8 mouse cellular contexts compared by ENCODE assay signal in the genomic region with DNA sequence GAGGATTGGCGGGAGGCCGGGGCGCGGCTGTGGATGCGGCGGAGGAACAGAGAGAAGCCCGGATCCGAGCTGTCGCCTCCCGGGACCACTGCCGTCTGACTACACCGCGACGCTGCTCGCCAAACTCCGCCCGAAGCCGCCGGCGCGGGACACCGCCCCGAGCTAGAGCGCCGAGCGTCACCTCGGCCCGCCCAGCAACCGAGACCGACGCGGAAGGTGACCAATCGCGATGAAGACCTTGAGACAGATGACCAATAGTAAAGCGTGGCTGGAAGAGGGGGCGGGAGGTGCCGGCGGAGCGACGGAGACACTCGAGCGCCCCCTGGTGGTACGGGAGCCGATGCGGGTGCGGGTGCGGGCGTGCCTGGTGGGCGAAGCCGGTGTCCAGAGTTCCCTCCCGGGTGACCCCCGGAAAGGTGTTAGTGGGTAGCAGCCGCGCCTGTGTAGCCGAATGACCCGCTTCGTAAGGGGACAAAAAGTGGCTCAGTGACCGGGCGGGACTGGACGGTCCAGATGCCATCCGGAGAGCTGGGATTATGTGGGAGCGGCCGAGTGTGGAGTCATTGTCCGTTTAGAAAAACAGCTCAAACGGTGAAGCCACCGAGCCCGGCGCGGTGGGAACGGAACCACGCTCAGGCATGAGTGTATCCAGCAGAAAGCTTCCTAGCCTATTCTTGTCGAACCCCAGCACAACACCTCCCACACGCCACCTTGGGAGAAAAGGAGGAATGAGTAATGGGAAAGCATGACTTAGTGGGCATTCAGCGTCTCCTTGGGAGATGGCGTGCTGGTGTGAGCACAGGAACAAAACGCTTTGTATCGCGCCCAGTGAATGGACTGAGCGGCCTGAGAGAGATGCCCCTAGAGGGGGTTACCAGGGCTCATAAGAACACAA. TPM values are rescaled to one million over a fixed set of nuclear protein-coding genes. Genes with fewer than 3 reads are reported as not detected.
A peak's percentile ranks its signal among the peaks of the same experiment; 100 is the strongest.
DNase-seq lines count a peak whose midpoint lies in the region; ATAC-seq lines count a peak whose summit lies in the region.

Gene Kif1b, minus strand, starts transcription at position 98 of the 895 bp plus-strand sequence.

- peak within 1 kb of the TSS; percentile 89 for H3K27ac ChIP-seq in forebrain, embryonic 11.5 days (ENCODE audit: low read depth, low read length)
- peak within 1 kb of the TSS; percentile 96 for H3K27ac ChIP-seq in heart, embryonic 16.5 days (ENCODE audit: low read length)
- H3K27ac ChIP-seq in liver, embryonic 15.5 days (replicated peaks): peak within 1 kb of the TSS; percentile 68
- peak within 1 kb of the TSS; percentile 98 for H3K27ac ChIP-seq in neural tube, embryonic 12.5 days

- peak; percentile 97 for ATAC-seq in forebrain, embryonic 11.5 days (replicated peaks; ENCODE audit: low FRiP score)
- ATAC-seq in heart, embryonic 16.5 days (replicated peaks; ENCODE audit: extremely low read depth, insufficient read depth, low FRiP score): peak; percentile 98
- peak; percentile 98 for ATAC-seq in liver, embryonic 15.5 days (ENCODE audit: insufficient read depth)
- ATAC-seq in neural tube, embryonic 12.5 days (ENCODE audit: low FRiP score, low read depth): peak; percentile 96

- H3K4me1 ChIP-seq in forebrain, embryonic 11.5 days (replicated peaks; ENCODE audit: control insufficient read depth, insufficient read depth, low read length): peaks cover 19% of the 10 kb centered on the region
- peaks cover 21% of the 10 kb centered on the region for H3K4me1 ChIP-seq in heart, embryonic 16.5 days (ENCODE audit: control insufficient read depth, insufficient read depth, low read length)
- H3K4me1 ChIP-seq in liver, embryonic 15.5 days (replicated peaks): peaks cover 28% of the 10 kb centered on the region
- peaks cover 40% of the 10 kb centered on the region for H3K4me1 ChIP-seq in neural tube, embryonic 12.5 days

- no peaks in the 10 kb centered on the region for H3K36me3 ChIP-seq in forebrain, embryonic 11.5 days (ENCODE audit: control insufficient read depth, insufficient read depth, low read length)
- no peaks in the 10 kb centered on the region for H3K36me3 ChIP-seq in heart, embryonic 16.5 days (ENCODE audit: control insufficient read depth, insufficient read depth)
- H3K36me3 ChIP-seq in liver, embryonic 15.5 days (replicated peaks): no peaks in the 10 kb centered on the region
- no peaks in the 10 kb centered on the region for H3K36me3 ChIP-seq in neural tube, embryonic 12.5 days

- no peaks in the 10 kb centered on the region for H3K27me3 ChIP-seq in forebrain, embryonic 11.5 days (ENCODE audit: control insufficient read depth, insufficient read depth, low read length)
- no peaks in the 10 kb centered on the region for H3K27me3 ChIP-seq in heart, embryonic 16.5 days (ENCODE audit: control insufficient read depth, insufficient read depth, low read length)
- H3K27me3 ChIP-seq in liver, embryonic 15.5 days: peaks cover 40% of the 10 kb centered on the region
- H3K27me3 ChIP-seq in neural tube, embryonic 12.5 days (replicated peaks): no peaks in the 10 kb centered on the region

- H3K4me3 ChIP-seq in forebrain, embryonic 11.5 days (ENCODE audit: low read depth, low read length): peak within 1 kb of the TSS; percentile 99
- H3K4me3 ChIP-seq in heart, embryonic 16.5 days (ENCODE audit: low read length): peak within 1 kb of the TSS; percentile 92
- peak within 1 kb of the TSS; percentile 75 for H3K4me3 ChIP-seq in liver, embryonic 15.5 days (replicated peaks)
- peak within 1 kb of the TSS; percentile 100 for H3K4me3 ChIP-seq in neural tube, embryonic 12.5 days

- H3K9me3 ChIP-seq in forebrain, embryonic 11.5 days (ENCODE audit: control insufficient read depth, low read length): no peaks in the 10 kb centered on the region
- H3K9me3 ChIP-seq in heart, embryonic 16.5 days (replicated peaks; ENCODE audit: control insufficient read depth, low read length): no peaks in the 10 kb centered on the region
- no peaks in the 10 kb centered on the region for H3K9me3 ChIP-seq in liver, embryonic 15.5 days (replicated peaks)
- H3K9me3 ChIP-seq in neural tube, embryonic 12.5 days: no peaks in the 10 kb centered on the region

- DNase-seq in CD8-positive naive resting alpha-beta T cell, adult 2 months (ENCODE audit: low read depth in 2 of 2, low spot score in 2 of 2): peak; percentile 98 to 99
- DNase-seq in c-Kit-positive CD71-negative TER-119-negative erythroid progenitor cells, embryonic 14.5 days (ENCODE audit: low read depth): peak; percentile 93
- peak; percentile 100 for DNase-seq in forebrain, embryonic 11.5 days (ENCODE audit: low spot score)
- peak; percentile 96 to 100 for DNase-seq in kidney, postnatal 36 days
- peak; percentile 95 for DNase-seq in telencephalon, adult 2 months (ENCODE audit: low read depth, low spot score)

- peak within 1 kb of the TSS; percentile 95 for H3K9ac ChIP-seq in forebrain, embryonic 11.5 days (ENCODE audit: low read length)
- H3K9ac ChIP-seq in heart, embryonic 16.5 days (ENCODE audit: low read length): peak within 1 kb of the TSS; percentile 97
- H3K9ac ChIP-seq in liver, embryonic 15.5 days: peak within 1 kb of the TSS; percentile 72
- H3K9ac ChIP-seq in neural tube, embryonic 12.5 days: peak within 1 kb of the TSS; percentile 100

- H3K4me2 ChIP-seq in forebrain, embryonic 11.5 days (ENCODE audit: low read depth, low read length, severe bottlenecking): peak within 1 kb of the TSS; percentile 78
- H3K4me2 ChIP-seq in heart, embryonic 16.5 days (ENCODE audit: low read depth, low read length): peak within 1 kb of the TSS; percentile 83
- peak within 1 kb of the TSS; percentile 98 for H3K4me2 ChIP-seq in liver, embryonic 15.5 days
- peak within 1 kb of the TSS; percentile 87 for H3K4me2 ChIP-seq in neural tube, embryonic 12.5 days (replicated peaks)

- under 1% methylated on average over 79 of the region's 79 CpGs for WGBS in forebrain, embryonic 11.5 days
- WGBS in heart, embryonic 16.5 days: under 1% methylated on average over 79 of the region's 79 CpGs
- 1% methylated on average over 79 of the region's 79 CpGs for WGBS in liver, embryonic 15.5 days (ENCODE audit: insufficient replicate concordance)
- WGBS in neural tube, embryonic 12.5 days: under 1% methylated on average over 79 of the region's 79 CpGs

RNA-seq across cellular contexts. Expression of gene Kif1b, which starts in this region (rescaled TPM):
- polyA plus RNA-seq in forebrain, embryonic 11.5 days (2014; fragmentation: Nextera tagmentation; extraction: Ambion mirVana): 93.3 and 96.4 TPM in 2 replicates
- 39.8 and 47.5 TPM in 2 replicates for polyA plus RNA-seq in heart, embryonic 16.5 days (2015; fragmentation: Nextera tagmentation; extraction: Ambion mirVana)
- 5.6 and 6.0 TPM in 2 replicates for polyA plus RNA-seq in liver, embryonic 15.5 days (2015; fragmentation: Nextera tagmentation; extraction: Ambion mirVana)
- polyA plus RNA-seq in neural tube, embryonic 12.5 days (2016; fragmentation: Nextera tagmentation; extraction: Ambion mirVana): 111 and 136 TPM in 2 replicates

Comparison
In these comparisons a context has a peak if more than half of its experiments do, and no peak if none do; other contexts are left out.
1. Peak in every context shown above with its lines: DNase-seq, ATAC-seq, H3K4me3 ChIP-seq and H3K27ac ChIP-seq.